Mouse (Mus musculus): Measurements from ENCODE around the gene Pnmal1. TPM values are rescaled to one million over a fixed set of nuclear protein-coding genes. Genes with fewer than 3 reads are reported as not detected.
"Not testable (repeated sequence)": the region's sequence is repeated elsewhere in the genome, so short reads cannot be mapped to it uniquely, and the experiment has no call there.

Pnmal1 gene
- total and polyA plus RNA-seq, 3 experiments = 0.01 to 0.05 TPM; not detected in 1

GRCm38 (mm10) chr7:16949908-16950841, 9.3 kb upstream of the Pnmal1 start:
- peaks cover 13% of the 10 kb centered on the region for H3K4me1 ChIP-seq (ENCODE audit: insufficient read depth, low read depth, low read length)
- DNase-seq (ENCODE audit: low spot score) = no peak
- peaks cover 24% of the 10 kb centered on the region for H3K27me3 ChIP-seq (ENCODE audit: insufficient read depth, low read length)
- no peaks in the 10 kb centered on the region for H3K36me3 ChIP-seq (replicated peaks)
- H3K9me3 ChIP-seq (replicated peaks) = peaks cover under 1% of the 10 kb centered on the region; the same call in 1 of the 2 replicates
- ATAC-seq (ENCODE audit: extremely low read depth, insufficient number of reproducible peaks, low FRiP score, poor library complexity, severe bottlenecking) = no peak
- no peak for TF ChIP-seq POLR2AphosphoS5 (IDR thresholded peaks at IDR 0.05; ENCODE audit: insufficient replicate concordance, low read depth, low read length)
- TF ChIP-seq CTCF (IDR thresholded peaks at IDR 0.05; ENCODE audit: low read depth, low read length) = peak; percentile 8; the same call in 1 of the 2 replicates
- H3K4me3 ChIP-seq (ENCODE audit: low read depth, low read length) = 0 out of 2 replicates have a peak overlapping the region, but pooled peaks have one; percentile 23

- Histone ChIP-seq H3K9me3 (replicated peaks) (no peaks in the 10 kb centered on the region), H3K4me3 (ENCODE audit: low read depth, low read length) (no peak overlapping the region), H3K36me3 (replicated peaks) (no peaks in the 10 kb centered on the region), H3K27me3 (ENCODE audit: insufficient read depth, low read length) (peaks cover 24% of the 10 kb centered on the region), H3K4me1 (ENCODE audit: insufficient read depth, low read depth, low read length) (peaks cover 13% of the 10 kb centered on the region)
- DNase-seq (ENCODE audit: low spot score) (peak; percentile 53), ATAC-seq (ENCODE audit: extremely low read depth, insufficient number of reproducible peaks, low FRiP score, poor library complexity, severe bottlenecking) (peak; percentile 83)
- TF ChIP-seq POLR2AphosphoS5 (IDR thresholded peaks at IDR 0.05; ENCODE audit: insufficient replicate concordance, low read depth, low read length) = no peak
- TF ChIP-seq TAL1 (conservative IDR thresholded peaks at IDR 0.05; ENCODE audit: low read depth, low read length) = no peak
- TF ChIP-seq GATA1 (IDR thresholded peaks at IDR 0.05; ENCODE audit: borderline replicate concordance, low read length) = no peak
- no peak for TF ChIP-seq GATA2 (IDR thresholded peaks at IDR 0.05; ENCODE audit: borderline replicate concordance, low read depth, low read length)
- peak; percentile 74 for TF ChIP-seq CTCF (IDR thresholded peaks at IDR 0.05; ENCODE audit: low read depth, low read length)
Observed at GRCm38 (mm10) chr7:16950861-16951635, 8.4 kb upstream of the Pnmal1 start.

GRCm38 (mm10) chr7:16953776-16954175, 5.7 kb upstream of the Pnmal1 start:
- not testable (repeated sequence) for ATAC-seq (ENCODE audit: extremely low read depth, insufficient number of reproducible peaks, low FRiP score, poor library complexity, severe bottlenecking); DNase-seq (ENCODE audit: low spot score); H3K4me3 ChIP-seq (ENCODE audit: low read depth, low read length); H3K9me3 ChIP-seq (replicated peaks); H3K36me3 ChIP-seq (replicated peaks)
- peaks cover 23% of the 10 kb centered on the region for H3K27me3 ChIP-seq (ENCODE audit: insufficient read depth, low read length)
- H3K4me1 ChIP-seq (ENCODE audit: insufficient read depth, low read depth, low read length) = peaks cover 13% of the 10 kb centered on the region

- DNase-seq (ENCODE audit: low spot score) (no peak), ATAC-seq (ENCODE audit: extremely low read depth, insufficient number of reproducible peaks, low FRiP score, poor library complexity, severe bottlenecking) (no peak)
- Histone ChIP-seq H3K4me3 (ENCODE audit: low read depth, low read length) (no peak overlapping the region), H3K9me3 (replicated peaks) (no peaks in the 10 kb centered on the region), H3K27me3 (ENCODE audit: insufficient read depth, low read length) (peaks cover 21% of the 10 kb centered on the region), H3K4me1 (ENCODE audit: insufficient read depth, low read depth, low read length) (peaks cover 5% of the 10 kb centered on the region; the same call in 1 of the 2 replicates), H3K36me3 (replicated peaks) (no peaks in the 10 kb centered on the region)
- TF ChIP-seq GATA1 (IDR thresholded peaks at IDR 0.05; ENCODE audit: borderline replicate concordance, low read length) (no peak), POLR2AphosphoS5 (IDR thresholded peaks at IDR 0.05; ENCODE audit: insufficient replicate concordance, low read depth, low read length) (no peak), TAL1 (conservative IDR thresholded peaks at IDR 0.05; ENCODE audit: low read depth, low read length) (no peak), CTCF (IDR thresholded peaks at IDR 0.05; ENCODE audit: low read depth, low read length) (no peak), GATA2 (IDR thresholded peaks at IDR 0.05; ENCODE audit: borderline replicate concordance, low read depth, low read length) (no peak)
Observed at GRCm38 (mm10) chr7:16955712-16956111, 3.8 kb upstream of the Pnmal1 start.

- no peak for DNase-seq (ENCODE audit: low spot score)
- H3K36me3 ChIP-seq (replicated peaks) = no peaks in the 10 kb centered on the region
- H3K4me1 ChIP-seq (ENCODE audit: insufficient read depth, low read depth, low read length) = peaks cover 5% of the 10 kb centered on the region; the same call in 1 of the 2 replicates
- H3K27me3 ChIP-seq (ENCODE audit: insufficient read depth, low read length) = peaks cover 28% of the 10 kb centered on the region
- TF ChIP-seq POLR2AphosphoS5 (IDR thresholded peaks at IDR 0.05; ENCODE audit: insufficient replicate concordance, low read depth, low read length) = no peak
- TF ChIP-seq GATA2 (IDR thresholded peaks at IDR 0.05; ENCODE audit: borderline replicate concordance, low read depth, low read length) = no peak
- TF ChIP-seq CTCF (IDR thresholded peaks at IDR 0.05; ENCODE audit: low read depth, low read length) = no peak
- no peak for TF ChIP-seq TAL1 (conservative IDR thresholded peaks at IDR 0.05; ENCODE audit: low read depth, low read length)
- no peak for TF ChIP-seq GATA1 (IDR thresholded peaks at IDR 0.05; ENCODE audit: borderline replicate concordance, low read length)
- H3K4me3 ChIP-seq (ENCODE audit: low read depth, low read length) = no peak overlapping the region
- no peak for ATAC-seq (ENCODE audit: extremely low read depth, insufficient number of reproducible peaks, low FRiP score, poor library complexity, severe bottlenecking)
- H3K9me3 ChIP-seq (replicated peaks) = no peaks in the 10 kb centered on the region
Observed at GRCm38 (mm10) chr7:16956410-16957265, 2.8 kb upstream of the Pnmal1 start.

- DNase-seq (ENCODE audit: low spot score) (no peak), ATAC-seq (ENCODE audit: extremely low read depth, insufficient number of reproducible peaks, low FRiP score, poor library complexity, severe bottlenecking) (no peak)
- Histone ChIP-seq H3K4me1 (ENCODE audit: insufficient read depth, low read depth, low read length) (no peaks in the 10 kb centered on the region), H3K27me3 (ENCODE audit: insufficient read depth, low read length) (peaks cover 32% of the 10 kb centered on the region), H3K9me3 (replicated peaks) (no peaks in the 10 kb centered on the region), H3K36me3 (replicated peaks) (no peaks in the 10 kb centered on the region), H3K4me3 (ENCODE audit: low read depth, low read length) (no peak overlapping the region)
- TF ChIP-seq GATA1 (IDR thresholded peaks at IDR 0.05; ENCODE audit: borderline replicate concordance, low read length) (no peak), GATA2 (IDR thresholded peaks at IDR 0.05; ENCODE audit: borderline replicate concordance, low read depth, low read length) (no peak), CTCF (IDR thresholded peaks at IDR 0.05; ENCODE audit: low read depth, low read length) (no peak), POLR2AphosphoS5 (IDR thresholded peaks at IDR 0.05; ENCODE audit: insufficient replicate concordance, low read depth, low read length) (no peak), TAL1 (conservative IDR thresholded peaks at IDR 0.05; ENCODE audit: low read depth, low read length) (no peak)
Observed at GRCm38 (mm10) chr7:16961678-16962077, 2.2 kb downstream of the Pnmal1 start.
